Mouse (Mus musculus): ENCODE measurements around the gene Efna5. TPM values are rescaled to one million over a fixed set of nuclear protein-coding genes. Genes with fewer than 3 reads are reported as not detected.

Efna5 gene
- polyA plus RNA-seq, 2 experiments from 2014 or later = 0.19 TPM; not detected in 1

DNA sequence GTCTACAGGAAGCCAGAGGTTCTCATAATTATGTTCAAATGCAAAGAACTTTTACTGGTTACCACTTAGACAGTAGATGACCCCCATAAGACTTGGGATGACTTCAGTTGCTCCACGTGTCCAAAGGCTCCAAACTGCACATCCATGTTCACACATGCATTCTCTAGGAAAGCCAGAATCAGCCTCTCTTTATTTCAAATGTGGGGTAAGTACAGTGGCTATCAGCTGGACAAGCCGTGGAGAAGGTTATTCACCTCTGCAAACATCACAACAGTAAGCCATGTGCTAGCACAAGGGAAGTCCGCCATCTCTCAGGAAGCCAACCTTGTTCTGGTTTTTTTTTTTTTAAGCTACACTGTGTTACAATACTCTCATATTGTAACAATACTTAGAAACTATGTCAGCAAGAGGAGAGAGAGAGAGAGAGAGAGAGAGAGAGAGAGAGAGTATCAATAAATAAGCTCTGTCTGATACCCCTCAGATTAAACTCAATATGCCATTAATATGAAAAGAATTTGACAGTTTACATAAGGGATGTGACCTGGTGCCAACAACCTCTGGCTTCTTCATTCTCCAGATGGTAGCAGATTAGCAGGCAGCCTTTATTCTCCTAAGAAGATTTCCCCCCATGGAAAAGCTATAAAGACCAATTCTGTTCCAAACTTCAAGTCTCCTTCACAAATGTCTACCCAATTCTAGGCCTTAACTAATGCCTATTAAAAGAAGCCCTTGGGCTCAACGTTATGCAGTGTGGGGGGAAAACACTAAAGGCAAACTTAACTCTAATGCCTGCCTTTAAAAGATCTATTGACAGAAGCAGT, 95.1 kb downstream of the Efna5 start:
- ATAC-seq = no peak

DNA sequence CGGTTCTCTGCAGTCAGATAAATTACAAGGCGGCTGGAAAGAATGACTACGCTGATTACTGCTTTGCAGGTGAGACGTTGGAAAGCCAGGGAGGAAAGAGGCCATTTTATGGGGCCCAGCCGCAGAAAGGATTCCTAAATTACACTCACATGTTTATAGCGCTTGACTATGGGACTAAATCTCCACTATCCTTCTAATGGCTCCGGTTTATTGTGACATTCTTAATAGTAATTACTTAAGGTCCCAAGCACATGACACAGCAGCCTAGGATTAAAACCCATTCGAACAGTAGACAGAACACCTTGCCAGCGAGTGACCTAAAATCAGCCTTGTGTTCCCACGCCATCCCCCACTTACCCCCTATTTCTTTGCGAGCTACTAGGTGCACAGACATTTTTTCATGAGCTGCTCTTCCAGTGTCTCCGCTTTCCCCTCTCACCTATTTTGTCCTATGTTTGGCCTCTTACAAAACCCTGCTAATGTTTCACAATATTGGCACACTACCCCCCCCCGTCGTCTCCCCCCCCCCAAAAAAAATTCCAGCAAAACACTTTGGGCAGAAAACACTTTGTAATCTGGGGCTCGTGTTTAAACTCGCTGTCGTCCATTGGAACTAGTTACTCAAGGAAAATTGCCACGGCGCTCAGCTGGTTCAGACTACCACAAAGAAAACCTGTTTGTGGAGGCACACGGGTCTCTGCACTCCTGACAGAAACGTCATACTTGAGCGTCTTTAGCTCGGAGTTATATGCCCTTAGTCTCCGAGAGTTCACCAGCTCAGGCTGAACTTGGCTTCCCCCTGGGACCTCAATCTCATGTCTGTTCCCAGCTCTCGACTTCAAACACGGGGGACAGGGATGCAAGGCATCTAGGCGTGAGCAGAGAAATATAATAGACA, 96.6 kb downstream of the Efna5 start:
- ATAC-seq = no peak

DNA sequence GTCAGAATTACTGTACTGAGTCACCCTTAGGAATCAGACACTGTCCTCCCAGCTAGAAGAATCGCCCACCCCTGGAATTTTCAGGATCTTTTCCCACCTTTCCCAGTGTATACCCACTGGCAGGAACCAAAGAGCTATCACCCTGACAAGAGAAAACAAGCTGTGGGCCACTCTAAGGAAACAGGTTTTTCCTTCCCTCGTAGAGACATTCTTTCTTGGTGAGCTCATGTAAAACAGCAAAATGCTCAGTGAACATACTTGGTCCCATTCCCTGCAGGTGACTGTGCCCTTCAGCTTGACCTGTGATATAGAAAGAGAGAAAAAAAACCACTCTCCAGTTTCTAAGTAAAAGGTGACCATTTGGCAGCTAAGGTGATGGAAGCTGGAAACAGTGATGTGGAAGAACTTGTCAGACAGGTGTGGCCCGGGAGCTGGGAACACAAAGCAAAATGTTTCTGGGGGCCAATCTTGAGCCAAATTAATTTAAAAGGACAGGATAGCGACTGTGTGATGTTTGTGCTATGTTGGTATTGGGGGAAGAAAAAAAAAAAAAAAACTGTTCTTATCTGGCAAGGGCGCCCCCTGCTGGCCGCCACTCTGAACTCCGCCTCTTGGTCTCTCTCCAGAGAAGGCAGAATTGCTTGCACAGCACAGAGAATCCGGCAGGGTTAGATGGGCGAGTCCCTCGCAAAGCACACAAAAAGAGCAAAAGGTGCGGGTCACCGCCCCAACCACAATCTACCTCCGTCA, 97.4 kb downstream of the Efna5 start:
- ATAC-seq = peak; percentile 49

DNA sequence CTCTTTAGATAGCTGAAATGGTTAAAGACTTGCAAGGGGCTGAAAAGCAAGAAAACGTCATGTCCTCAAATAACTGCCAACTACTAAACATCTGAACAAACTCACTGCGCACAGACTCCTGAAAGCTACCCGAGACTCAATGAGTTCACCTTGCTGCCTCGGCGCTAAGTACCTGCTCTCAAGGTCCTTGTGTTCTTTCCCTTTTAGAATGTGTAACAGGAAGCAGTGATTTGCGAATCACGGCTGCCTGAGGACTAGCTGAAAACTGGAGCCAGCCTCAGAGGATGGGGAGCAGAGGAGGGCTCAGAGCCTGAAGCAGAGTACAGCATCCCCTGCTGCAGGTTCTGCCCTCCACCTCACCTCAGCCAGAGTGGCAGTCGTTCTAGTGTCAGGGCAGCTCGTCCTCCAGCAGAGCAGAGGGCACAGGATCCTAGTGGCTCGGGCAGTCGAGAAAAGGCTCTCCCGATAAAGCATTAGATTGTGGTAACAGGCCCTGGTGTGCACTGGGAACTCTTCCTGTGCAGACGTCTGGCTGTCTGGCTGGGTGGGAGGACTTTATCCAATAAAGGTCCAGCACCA, 98.2 kb downstream of the Efna5 start:
- ATAC-seq = no peak

DNA sequence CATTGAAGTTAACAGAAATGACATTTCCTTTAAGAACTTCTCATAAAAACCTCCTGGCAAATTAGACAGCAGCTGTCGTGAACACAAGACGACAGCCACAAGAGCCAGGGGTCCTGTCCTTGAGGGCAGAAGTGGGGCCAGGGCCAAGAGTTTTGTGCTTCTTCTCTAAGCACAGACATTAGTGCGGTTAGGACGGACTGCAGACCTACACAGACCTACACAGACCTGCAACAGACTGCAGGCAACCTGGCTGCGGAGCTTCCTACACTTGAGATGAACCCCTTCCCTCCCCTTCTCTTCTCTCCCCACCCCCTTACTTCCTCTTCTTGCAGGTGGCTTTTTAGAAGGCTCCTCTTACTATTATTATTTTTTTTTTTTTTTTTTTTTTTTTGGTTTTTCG, 100.0 kb downstream of the Efna5 start:
- ATAC-seq = no peak

DNA sequence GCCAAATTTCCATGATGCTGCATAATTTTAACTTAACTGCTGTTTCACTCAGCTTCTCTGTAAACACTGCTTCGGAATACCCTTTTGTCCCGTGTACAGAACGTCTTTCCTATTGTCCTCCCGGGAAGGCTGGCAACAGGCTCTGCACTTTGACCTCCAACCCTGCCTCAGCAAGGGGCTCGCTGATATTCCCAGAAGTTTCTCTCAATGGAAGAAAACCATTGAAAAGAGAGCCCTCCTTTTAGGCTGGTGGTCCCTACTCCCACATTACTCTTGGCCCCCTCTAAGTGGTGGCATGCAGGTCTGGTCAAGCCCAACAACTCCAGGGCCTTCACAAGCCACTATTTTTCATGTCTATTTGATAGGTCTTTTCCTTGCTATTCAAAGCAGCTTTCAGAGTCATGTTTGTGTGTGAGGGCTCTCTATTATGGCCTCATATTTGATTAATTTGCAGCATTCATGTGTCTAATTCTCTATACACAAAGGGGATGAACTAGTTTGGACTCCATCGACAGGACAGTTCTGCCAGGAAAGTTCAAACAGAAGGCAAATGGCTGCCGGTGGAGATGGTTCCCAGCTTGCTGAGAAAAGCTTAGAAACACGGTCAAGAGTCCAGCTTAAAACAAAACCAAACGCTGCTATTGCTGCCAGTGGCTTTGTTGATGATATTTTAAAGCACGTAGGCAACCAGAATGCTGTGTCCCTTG, 103.1 kb downstream of the Efna5 start:
- no peak for ATAC-seq

DNA sequence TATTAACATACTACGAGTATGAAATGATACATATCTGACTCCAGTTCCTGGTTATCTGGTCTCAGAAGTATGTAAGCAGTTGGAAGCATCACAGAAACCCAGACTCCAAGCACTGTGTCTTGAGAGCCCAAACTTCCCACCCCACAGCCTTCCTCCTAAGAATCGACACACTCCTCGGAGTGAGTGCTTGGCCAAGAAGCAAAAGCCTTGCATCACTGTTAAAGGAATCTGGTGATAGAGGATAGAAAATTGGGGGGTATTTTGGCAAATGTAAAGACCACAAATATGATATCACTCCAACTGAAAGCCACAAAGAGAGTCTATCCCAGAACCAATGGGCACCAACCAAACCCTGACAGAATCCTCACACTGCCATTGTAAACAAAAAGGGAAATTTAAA, 104.4 kb downstream of the Efna5 start:
- ATAC-seq = no peak

DNA sequence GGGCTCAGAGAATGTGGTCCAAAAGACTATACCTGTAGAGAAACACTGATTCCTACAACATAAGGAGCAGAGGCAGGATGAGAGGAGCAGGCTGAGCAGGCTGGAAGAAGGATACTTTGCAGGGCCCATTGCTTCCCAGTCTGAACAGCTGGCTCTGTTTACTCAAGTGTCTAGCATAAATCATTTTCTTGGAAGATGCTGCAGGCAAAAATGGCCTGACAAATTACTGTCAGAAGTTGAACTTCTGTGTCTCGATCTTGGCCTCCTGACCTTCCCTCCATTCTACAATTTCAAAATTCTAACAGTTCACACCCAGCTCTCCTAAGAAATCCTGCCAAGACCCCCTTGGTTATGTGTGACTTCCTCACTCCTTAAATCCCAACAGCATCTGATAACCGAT, 105.1 kb downstream of the Efna5 start:
- no peak for ATAC-seq

DNA sequence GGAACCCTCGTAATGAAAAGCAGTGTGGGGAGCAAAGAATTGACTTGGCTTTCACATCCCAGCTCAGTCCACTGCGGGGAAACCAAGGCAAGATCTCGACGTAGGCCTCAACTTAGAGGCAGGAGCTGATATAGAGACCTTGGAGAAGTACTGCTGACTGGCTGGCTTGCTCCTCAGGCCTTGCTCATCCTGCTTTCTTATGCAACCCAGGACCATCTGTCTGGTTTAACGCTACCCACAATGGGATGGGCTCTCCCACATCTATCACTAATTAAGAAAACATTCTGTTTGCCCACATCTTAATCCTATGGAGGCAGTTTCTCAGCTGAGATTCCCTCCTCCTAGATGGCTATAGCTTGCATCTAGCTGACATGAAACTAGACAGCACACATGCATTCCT, 105.7 kb downstream of the Efna5 start:
- ATAC-seq = no peak

DNA sequence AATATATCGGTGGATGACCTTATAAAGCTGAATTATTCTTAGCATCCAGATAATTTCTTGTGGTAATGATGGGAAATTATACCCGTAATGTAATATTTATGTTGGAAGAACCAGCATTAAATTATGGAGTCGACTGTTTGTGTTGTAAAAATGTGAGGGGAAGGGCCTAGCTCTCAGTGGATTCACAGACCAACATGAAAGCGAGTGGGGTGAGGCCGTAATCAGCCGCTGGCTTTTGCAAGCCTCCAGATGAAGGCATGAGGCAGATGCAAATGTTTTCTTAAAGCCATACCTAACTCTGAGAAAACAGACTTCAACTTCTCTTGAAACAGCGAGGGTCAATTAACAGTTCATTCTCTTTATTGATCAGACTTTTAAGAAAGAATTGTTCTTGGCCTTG, 106.4 kb downstream of the Efna5 start:
- ATAC-seq = no peak

DNA sequence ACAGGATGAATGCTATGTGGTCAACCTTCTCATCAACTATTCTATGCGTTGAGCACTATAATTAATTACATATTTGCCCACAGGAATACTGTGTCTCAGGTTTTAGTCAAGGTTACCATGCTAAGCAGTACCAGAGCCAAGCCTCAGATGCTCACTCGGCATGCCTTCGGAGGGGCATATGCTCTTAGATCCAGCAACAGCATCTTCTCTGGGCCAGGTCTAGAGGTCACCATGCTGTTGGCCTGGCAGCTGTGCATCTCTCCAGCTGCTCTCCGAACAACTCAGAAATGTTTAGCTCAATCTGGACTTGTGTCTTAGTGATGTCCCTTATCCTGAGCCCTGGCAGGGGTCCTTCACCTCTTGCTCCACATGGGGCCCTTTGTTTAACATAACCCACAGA, 114.4 kb downstream of the Efna5 start:
- no peak for ATAC-seq

DNA sequence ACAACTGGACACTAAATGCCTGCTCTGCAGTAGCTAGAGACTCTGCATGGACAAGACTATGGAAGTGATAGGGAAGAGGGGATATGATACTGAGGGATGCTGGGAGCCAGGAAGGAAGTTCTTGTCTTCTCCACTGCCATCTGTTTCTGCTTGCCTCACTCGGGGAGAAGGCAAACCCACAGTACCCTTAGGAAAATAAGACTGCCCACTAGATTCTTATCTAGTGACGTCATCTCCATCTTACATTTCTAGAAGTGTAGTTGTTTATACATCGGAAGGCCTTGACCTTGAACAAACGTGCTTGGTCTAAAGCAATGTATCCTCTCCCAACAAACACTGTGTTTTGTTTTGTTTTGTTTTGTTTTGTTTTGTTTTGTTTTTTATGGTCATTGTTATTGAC, 116.0 kb downstream of the Efna5 start:
- no peak for ATAC-seq

DNA sequence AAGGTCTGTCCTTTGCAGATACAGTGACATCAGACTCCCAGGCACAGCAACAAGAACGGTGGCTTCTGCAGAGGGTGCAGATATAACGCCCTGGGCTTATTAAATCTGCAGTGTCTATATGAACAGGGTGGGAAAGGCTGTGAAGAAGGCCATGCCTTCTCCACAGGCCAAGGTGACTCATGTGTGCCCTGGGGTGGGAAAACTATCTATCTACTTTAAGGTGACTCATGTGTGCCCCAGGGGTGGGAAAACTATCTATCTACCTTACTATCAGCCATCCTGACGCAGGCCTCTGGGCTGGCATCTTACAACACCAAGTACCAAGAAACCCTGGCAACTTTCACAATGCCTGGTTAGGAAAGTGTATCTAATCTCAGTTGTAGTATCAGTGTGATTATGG, 124.2 kb downstream of the Efna5 start:
- no peak for ATAC-seq

DNA sequence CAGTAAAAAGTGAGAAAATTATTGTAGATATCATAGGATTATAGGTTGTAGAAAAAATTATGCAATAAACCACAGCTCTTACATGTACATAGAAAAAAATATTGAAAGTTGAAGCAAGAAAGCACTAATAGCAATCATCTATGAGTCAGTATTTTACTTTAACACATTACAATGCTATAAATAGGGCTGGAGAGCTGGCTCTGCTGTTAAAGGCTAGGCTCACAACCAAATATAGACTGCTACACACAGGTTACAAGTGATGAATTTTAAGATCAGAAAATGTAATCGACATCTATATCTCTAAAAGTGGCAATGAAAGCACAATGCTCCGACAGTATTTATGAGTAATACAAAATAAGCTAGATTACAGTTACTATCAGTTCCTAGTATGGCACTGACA, 125.5 kb downstream of the Efna5 start:
- ATAC-seq = no peak

DNA sequence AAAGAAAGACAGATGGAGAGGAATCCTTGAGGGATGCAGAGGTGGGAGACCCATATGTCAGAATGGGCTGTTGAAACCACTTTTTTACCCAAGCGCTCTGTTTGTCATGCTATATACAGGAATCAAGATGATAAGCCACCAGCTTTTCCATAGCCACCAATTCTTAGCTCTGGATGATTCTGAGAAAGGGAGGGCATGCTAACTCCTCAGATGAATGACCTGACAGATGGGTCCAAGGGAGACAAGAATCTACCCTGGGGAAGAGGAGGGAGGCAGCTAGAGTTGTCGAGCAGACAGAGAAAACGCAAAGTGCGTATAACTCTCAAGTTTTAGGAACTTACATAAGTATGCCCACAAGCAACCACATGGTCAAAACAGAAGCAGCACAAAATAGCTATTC, 126.5 kb downstream of the Efna5 start:
- no peak for ATAC-seq

DNA sequence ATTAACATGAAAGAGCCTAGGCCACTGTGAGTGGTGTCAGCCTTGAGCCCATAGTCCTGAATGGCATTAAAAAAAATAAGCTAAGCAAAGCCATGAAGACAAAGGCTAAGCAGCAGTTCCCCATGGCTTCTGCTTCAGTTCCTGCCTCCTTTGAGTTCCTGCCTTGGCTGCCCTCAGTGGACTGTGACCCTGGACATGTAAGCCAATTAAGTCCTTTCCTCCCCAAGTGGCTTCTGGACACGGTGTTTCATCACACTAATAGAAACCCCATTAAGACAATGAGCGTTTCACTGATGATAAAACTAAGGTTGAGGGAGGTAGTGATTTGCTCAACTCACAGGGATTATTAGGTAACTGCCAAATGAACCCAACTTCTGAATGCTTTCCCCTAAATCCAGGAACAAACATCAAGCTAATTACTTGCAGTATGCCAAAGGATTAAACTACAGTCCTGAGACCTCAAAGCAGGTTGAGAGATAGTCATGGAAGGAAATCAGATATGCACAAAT, 128.7 kb downstream of the Efna5 start:
- no peak for ATAC-seq

DNA sequence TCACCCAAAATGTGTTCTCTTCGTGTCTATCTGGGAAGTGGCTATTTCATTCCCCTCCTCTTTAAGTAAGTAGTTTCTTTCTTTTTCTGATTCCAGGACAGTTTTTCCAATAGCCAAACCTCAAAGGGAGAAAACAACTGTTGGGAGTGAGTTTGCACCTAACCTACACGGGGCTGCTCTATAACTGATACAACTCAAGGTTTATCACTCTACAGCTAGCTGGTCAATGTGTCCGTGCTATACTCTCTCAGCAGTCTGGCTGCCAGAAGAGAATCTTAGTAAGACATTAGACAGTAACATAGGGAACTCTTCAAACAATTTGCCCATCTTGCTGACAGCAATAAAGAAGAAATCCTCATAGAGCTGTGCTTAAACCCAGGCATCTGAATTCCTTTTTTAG, 130.5 kb downstream of the Efna5 start:
- no peak for ATAC-seq

DNA sequence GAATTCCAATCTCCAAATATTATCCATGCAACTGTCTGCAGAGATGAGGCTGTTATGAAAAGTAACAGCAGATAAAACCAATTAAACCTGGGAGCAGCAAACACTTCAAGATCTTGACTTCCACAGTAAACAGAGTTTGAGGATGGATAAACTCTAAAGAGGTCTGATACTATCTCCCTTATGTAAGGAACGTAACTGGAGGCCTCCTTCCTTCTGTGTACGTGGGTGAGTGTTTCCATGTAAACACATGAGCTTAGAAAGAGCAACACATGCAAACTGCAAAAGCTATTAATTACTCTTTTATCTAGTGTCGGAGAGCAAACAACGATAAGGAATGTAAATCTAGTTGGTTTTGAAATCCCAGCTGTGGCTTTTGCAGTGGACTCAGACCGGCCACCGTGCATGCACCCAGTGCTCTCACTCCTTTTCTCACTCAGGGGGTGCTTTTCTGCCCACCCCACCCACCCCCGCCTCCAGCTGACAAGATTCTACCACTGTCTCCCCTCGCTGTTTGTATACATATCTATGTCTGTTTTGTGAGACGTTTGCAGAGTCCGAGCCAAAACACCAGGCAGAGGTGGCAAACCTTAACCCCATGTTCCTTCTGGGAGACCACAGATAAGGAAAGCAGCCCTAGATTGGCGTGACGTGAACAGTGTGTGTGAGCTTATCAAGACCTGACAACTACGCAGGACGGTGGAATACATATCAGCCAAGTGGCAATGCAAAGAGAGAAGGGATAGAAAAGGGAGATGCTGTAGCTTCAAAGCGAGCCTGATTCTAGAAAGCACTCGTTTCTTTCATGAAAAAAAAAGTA, 132.1 kb downstream of the Efna5 start:
- no peak for ATAC-seq

DNA sequence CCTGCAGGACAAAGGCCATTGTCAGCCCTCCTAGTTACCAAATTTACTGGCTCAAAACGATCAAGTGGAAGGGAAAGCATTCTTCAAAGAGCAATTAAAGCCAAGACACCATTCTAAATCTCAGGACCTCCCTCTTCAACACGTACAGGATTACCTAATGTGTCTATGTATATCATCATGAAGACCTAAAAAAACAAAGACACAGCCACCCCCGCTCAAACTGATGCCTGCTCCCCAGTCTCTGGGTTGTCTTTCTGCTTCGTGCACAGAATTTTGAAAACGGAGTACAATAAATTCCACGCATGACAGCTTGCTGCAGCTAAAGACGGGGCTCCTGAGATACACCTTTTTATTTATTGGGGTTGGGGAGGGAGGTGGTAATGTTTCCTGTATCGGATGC, 133.7 kb downstream of the Efna5 start:
- ATAC-seq = no peak

DNA sequence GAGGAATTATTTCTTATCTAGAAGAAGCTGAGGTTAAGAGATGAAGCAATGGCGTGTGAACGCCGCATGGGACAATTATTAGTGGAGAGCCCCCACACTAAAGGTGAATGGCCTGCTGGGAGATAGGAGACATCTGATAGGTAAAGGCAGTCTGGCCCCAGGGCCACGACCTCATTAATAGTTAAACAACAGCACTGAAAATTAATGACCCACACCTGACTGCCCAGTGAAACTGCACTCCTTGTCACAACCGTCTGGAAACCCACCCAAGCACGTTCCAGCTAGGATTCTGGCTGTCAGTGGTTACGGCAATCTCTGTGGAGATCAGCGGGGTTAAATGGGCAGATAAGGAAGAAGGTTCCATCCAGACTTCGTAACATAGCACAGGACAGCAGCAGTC, 134.3 kb downstream of the Efna5 start:
- no peak for ATAC-seq

DNA sequence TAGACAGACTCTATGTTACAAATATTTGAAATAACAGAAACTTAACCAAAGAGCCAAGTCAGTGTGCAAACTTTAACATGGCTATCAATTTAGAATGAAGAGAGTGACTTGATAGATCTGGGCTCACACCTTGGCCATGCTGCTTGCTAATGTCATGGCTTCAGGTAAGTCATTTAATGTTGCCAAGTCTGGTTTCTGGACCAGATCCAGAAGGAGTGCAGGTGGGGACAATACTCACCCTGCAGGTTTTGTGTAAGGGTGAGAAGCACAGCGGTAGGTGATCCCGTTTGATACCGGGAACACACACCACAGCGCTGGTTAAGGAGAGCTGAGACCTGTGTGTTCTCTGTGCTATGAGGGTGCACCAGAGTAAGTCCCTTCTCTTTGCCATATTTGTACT, 135.8 kb downstream of the Efna5 start:
- no peak for ATAC-seq

Data from activated CD4-positive, CD25-positive, alpha-beta regulatory T cell, adult 4 months (primary cell).